Mouse (Mus musculus): ENCODE data around the gene Ano6. TPM values are rescaled to one million over a fixed set of nuclear protein-coding genes. Genes with fewer than 3 reads are reported as not detected.
A peak's percentile ranks its signal among the peaks of the same experiment; 100 is the strongest.

Ano6 gene
- polyA plus RNA-seq, 1 experiment = 14.8 TPM

DNA sequence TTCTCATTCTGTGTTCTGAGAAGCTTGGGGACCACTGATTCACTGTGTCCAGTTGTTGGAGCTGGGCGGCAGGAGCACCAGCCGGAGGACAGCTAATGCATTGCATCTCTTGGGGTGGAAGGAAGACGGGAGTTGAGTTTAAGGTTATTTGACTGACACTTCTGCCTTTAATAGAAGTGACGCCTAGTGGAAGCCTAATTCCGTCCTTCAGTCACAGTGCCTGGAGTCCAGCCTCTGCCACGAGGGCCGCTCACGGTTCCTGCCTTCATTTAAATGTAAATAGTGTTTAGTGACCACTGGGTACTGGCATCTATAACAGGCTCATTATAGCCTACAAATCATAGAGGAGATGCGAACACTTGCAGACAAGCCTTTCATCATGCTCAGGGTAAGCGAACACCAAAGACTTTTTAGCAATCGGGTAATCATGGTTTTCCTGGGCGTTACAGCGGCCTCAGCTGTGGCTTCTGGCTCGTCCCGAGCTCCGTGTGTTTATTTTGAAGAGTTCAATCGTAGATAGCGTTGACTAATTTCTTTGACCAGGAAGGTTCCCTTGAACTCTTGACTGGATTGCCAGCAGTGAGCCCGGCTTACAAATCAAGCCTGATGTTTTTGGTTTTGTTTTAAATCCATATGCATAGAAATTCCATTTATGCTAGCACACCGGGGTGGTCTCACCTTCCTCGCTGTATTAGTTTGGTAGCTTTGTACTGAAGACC, 10.8 kb downstream of the Ano6 start:
- WGBS = 79% methylated on average over 21 of the region's 21 CpGs
- Histone ChIP-seq H3K27ac (ENCODE audit: insufficient read depth, low read length) (no peak overlapping the region), H3K4me3 (replicated peaks; ENCODE audit: insufficient read depth, low read depth, low read length) (no peak overlapping the region), H3K4me1 (ENCODE audit: control insufficient read depth, insufficient read depth, low read length) (peaks cover 3% of the 10 kb centered on the region; the same call in 1 of the 2 replicates), H3K27me3 (ENCODE audit: control insufficient read depth, insufficient read depth, low read length) (no peaks in the 10 kb centered on the region)
- no peak for DNase-seq
- TF ChIP-seq CTCF (IDR thresholded peaks at IDR 0.05; ENCODE audit: borderline replicate concordance, insufficient read depth, low read depth, low read length) (no peak), POLR2A (IDR thresholded peaks at IDR 0.05; ENCODE audit: borderline replicate concordance, insufficient read depth, low read length) (no peak)

- Histone ChIP-seq H3K4me3 (replicated peaks; ENCODE audit: insufficient read depth, low read depth, low read length) (no peak overlapping the region), H3K27ac (ENCODE audit: insufficient read depth, low read length) (no peak overlapping the region), H3K4me1 (ENCODE audit: control insufficient read depth, insufficient read depth, low read length) (peaks cover 3% of the 10 kb centered on the region; the same call in 1 of the 2 replicates), H3K27me3 (ENCODE audit: control insufficient read depth, insufficient read depth, low read length) (no peaks in the 10 kb centered on the region)
- 64% methylated on average over 6 of the region's 6 CpGs for WGBS
- TF ChIP-seq POLR2A (IDR thresholded peaks at IDR 0.05; ENCODE audit: borderline replicate concordance, insufficient read depth, low read length) = no peak
- no peak for TF ChIP-seq CTCF (IDR thresholded peaks at IDR 0.05; ENCODE audit: borderline replicate concordance, insufficient read depth, low read depth, low read length)
- DNase-seq = no peak
Measured at GRCm38 (mm10) chr15:95802140-95802539, 11.5 kb downstream of the Ano6 start.

GRCm38 (mm10) chr15:95802762-95803161, 12.1 kb downstream of the Ano6 start:
- TF ChIP-seq CTCF (IDR thresholded peaks at IDR 0.05; ENCODE audit: borderline replicate concordance, insufficient read depth, low read depth, low read length) (no peak), POLR2A (IDR thresholded peaks at IDR 0.05; ENCODE audit: borderline replicate concordance, insufficient read depth, low read length) (no peak)
- H3K27ac ChIP-seq (ENCODE audit: insufficient read depth, low read length) = no peak overlapping the region

DNA sequence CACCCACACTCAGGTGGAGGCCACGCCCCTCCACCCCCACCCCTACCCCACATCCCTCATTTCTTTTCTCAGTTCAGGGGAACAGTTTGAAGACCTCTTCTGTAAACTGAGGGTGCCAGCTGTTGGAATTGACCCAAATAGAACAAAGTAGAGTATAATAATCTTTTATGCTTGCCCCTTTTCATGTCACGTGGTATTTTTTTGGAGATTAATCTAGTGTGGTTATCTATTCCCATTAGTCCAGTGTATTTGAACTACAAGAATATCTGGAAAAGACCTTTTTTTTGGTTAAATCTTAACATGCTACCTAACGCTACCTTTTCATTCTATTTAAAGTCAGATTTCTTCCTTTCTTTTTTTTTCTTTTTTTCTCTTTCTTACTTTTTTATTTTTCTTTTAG, 12.8 kb downstream of the Ano6 start:
- 87% methylated on average over 3 of the region's 3 CpGs for WGBS
- Histone ChIP-seq H3K4me3 (replicated peaks; ENCODE audit: insufficient read depth, low read depth, low read length) (no peak overlapping the region), H3K4me1 (ENCODE audit: control insufficient read depth, insufficient read depth, low read length) (peaks cover 3% of the 10 kb centered on the region; the same call in 1 of the 2 replicates), H3K27me3 (ENCODE audit: control insufficient read depth, insufficient read depth, low read length) (no peaks in the 10 kb centered on the region), H3K27ac (ENCODE audit: insufficient read depth, low read length) (no peak overlapping the region)
- TF ChIP-seq CTCF (IDR thresholded peaks at IDR 0.05; ENCODE audit: borderline replicate concordance, insufficient read depth, low read depth, low read length) = no peak
- no peak for TF ChIP-seq POLR2A (IDR thresholded peaks at IDR 0.05; ENCODE audit: borderline replicate concordance, insufficient read depth, low read length)
- DNase-seq = no peak

More at GRCm38 (mm10) chr15:95802762-95803161, 12.1 kb downstream of the Ano6 start:
- no peak overlapping the region for H3K4me3 ChIP-seq (replicated peaks; ENCODE audit: insufficient read depth, low read depth, low read length)
- WGBS = 93% methylated on average over 2 of the region's 2 CpGs
- H3K4me1 ChIP-seq (ENCODE audit: control insufficient read depth, insufficient read depth, low read length) = peaks cover 3% of the 10 kb centered on the region; the same call in 1 of the 2 replicates
- DNase-seq = no peak
- H3K27me3 ChIP-seq (ENCODE audit: control insufficient read depth, insufficient read depth, low read length) = no peaks in the 10 kb centered on the region

DNA sequence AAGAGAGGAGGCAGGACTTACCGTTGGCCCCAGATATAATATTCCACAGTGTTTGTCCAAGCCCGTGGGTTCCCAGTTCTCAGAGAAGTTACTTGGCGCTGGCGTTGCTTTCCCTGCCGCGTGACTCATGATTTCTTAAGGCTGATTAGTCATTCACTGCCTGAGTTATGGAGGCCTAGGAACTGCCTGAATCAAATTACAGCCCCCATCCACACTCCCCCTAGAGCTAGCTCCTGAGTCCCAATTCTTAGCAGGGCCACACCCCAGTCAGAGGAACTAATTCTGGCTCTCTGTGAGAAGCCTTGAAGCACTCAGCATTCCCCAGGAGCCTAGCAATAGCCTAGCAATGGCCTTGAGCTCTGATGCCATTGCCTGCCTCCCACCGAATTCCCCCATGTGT, 13.6 kb downstream of the Ano6 start:
- DNase-seq = peak in 1 of 2 experiments; percentile 21
- H3K27ac ChIP-seq (ENCODE audit: insufficient read depth, low read length) = no peak overlapping the region

GRCm38 (mm10) chr15:95805022-95805471, 14.4 kb downstream of the Ano6 start:
- H3K4me1 ChIP-seq (ENCODE audit: control insufficient read depth, insufficient read depth, low read length) = peaks cover 3% of the 10 kb centered on the region; the same call in 1 of the 2 replicates
- no peak overlapping the region for H3K4me3 ChIP-seq (replicated peaks; ENCODE audit: insufficient read depth, low read depth, low read length)
- H3K27ac ChIP-seq (ENCODE audit: insufficient read depth, low read length) = no peak overlapping the region
- H3K27me3 ChIP-seq (ENCODE audit: control insufficient read depth, insufficient read depth, low read length) = no peaks in the 10 kb centered on the region
- 53% methylated on average over 5 of the region's 5 CpGs for WGBS
- DNase-seq = no peak
- TF ChIP-seq POLR2A (IDR thresholded peaks at IDR 0.05; ENCODE audit: borderline replicate concordance, insufficient read depth, low read length) (no peak), CTCF (IDR thresholded peaks at IDR 0.05; ENCODE audit: borderline replicate concordance, insufficient read depth, low read depth, low read length) (no peak)

More for the DNA sequence above, 13.6 kb downstream of the Ano6 start:
- peaks cover 3% of the 10 kb centered on the region; the same call in 1 of the 2 replicates for H3K4me1 ChIP-seq (ENCODE audit: control insufficient read depth, insufficient read depth, low read length)
- WGBS = 33% methylated on average over 7 of the region's 7 CpGs
- no peak overlapping the region for H3K4me3 ChIP-seq (replicated peaks; ENCODE audit: insufficient read depth, low read depth, low read length)
- no peaks in the 10 kb centered on the region for H3K27me3 ChIP-seq (ENCODE audit: control insufficient read depth, insufficient read depth, low read length)
- TF ChIP-seq CTCF (IDR thresholded peaks at IDR 0.05; ENCODE audit: borderline replicate concordance, insufficient read depth, low read depth, low read length) (no peak), POLR2A (IDR thresholded peaks at IDR 0.05; ENCODE audit: borderline replicate concordance, insufficient read depth, low read length) (no peak)

DNA sequence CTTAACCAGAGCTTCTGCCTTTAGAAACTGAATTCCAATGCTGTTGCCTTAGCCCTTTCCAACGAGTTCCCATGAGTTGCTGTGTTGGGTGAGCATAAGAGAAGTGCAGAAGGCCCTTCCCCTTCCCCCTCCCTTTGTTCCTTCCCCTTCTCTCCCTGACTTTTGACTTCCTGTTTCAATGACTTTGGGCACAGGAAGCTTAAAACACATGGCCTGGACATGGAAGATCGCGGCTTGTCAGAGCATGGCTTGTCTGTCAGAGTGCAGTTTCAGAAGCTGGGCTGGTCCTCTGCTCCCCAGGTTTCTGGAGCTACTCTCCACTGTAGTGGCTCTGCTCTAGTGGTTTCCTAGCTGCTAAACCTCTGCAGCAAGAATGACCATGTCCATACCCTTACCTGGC, 17.3 kb downstream of the Ano6 start:
- 79% methylated on average over 3 of the region's 3 CpGs for WGBS
- Histone ChIP-seq H3K4me1 (ENCODE audit: control insufficient read depth, insufficient read depth, low read length) (peaks cover 3% of the 10 kb centered on the region; the same call in 1 of the 2 replicates), H3K27me3 (ENCODE audit: control insufficient read depth, insufficient read depth, low read length) (no peaks in the 10 kb centered on the region), H3K4me3 (replicated peaks; ENCODE audit: insufficient read depth, low read depth, low read length) (no peak overlapping the region), H3K27ac (ENCODE audit: insufficient read depth, low read length) (no peak overlapping the region)
- TF ChIP-seq POLR2A (IDR thresholded peaks at IDR 0.05; ENCODE audit: borderline replicate concordance, insufficient read depth, low read length) = no peak
- TF ChIP-seq CTCF (IDR thresholded peaks at IDR 0.05; ENCODE audit: borderline replicate concordance, insufficient read depth, low read depth, low read length) = no peak
- no peak for DNase-seq

DNA sequence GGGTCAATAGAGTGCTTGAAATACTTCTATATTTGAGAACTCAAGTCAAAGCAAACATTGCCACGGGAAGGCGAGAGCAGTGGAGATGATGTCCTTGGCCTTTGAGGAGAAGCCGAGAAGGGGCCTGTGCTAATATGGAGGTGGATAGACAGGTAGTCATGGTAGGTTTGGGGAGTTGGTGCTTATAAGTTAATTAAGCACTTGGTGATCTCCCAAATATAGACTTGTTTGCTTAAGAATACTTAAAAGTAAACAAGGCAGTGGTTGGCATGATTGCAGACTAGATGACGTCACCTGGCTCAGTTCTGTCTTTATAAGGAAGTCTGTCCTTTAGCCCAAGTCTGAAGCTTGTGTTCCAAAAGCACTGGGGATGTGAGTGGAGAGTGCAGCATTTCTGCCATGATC, 19.7 kb downstream of the Ano6 start:
- DNase-seq = no peak
- Histone ChIP-seq H3K27ac (ENCODE audit: insufficient read depth, low read length) (no peak overlapping the region), H3K4me3 (replicated peaks; ENCODE audit: insufficient read depth, low read depth, low read length) (no peak overlapping the region), H3K27me3 (ENCODE audit: control insufficient read depth, insufficient read depth, low read length) (no peaks in the 10 kb centered on the region), H3K4me1 (ENCODE audit: control insufficient read depth, insufficient read depth, low read length) (no peaks in the 10 kb centered on the region)
- TF ChIP-seq POLR2A (IDR thresholded peaks at IDR 0.05; ENCODE audit: borderline replicate concordance, insufficient read depth, low read length) (no peak), CTCF (IDR thresholded peaks at IDR 0.05; ENCODE audit: borderline replicate concordance, insufficient read depth, low read depth, low read length) (no peak)
- WGBS = 96% methylated on average over 4 of the region's 4 CpGs

Measured in cerebellum, adult 2 months (tissue).